Mouse (Mus musculus) stomach, postnatal 0 days (tissue): ENCODE data around the gene Hist1h3g. TPM values are rescaled to one million over a fixed set of nuclear protein-coding genes. Genes with fewer than 3 reads are reported as not detected.

ENCODE experiments used
- ATAC-seq: fragments of 200-750 bp; cut with Nextera tagmentation; 2 replicates; pipeline ENCODE4 v1.8.0; 2017; ENCODE audit not compliant: low FRiP score, low TSS enrichment
- DNase-seq: peaks from one replicate; pipeline ENCODE4 v3.0.0-alpha.2; 2016; ENCODE audit warnings: low spot score
- H3K27ac ChIP-seq: fragments of 300-500 bp; sonication (generic); replicated peaks from 2 replicates; pipeline ENCODE4 v1.5.1; 2014; ENCODE audit warnings: mild to moderate bottlenecking, control low read depth
- H3K27me3 ChIP-seq: fragments of 300-500 bp; sonication (generic); 2 replicates; pipeline ENCODE4 v1.6.1; 2014; ENCODE audit warnings: low read length; ENCODE audit not compliant: control insufficient read depth, insufficient read depth
- H3K36me3 ChIP-seq: fragments of 300-500 bp; sonication (generic); 2 replicates; pipeline ENCODE4 v1.6.1; 2014; ENCODE audit warnings: low read length, mixed read lengths; ENCODE audit not compliant: control insufficient read depth, insufficient read depth
- H3K4me1 ChIP-seq: fragments of 300-500 bp; sonication (generic); replicated peaks from 2 replicates; pipeline ENCODE4 v1.6.1; 2014; ENCODE audit warnings: antibody characterized with exemption; ENCODE audit not compliant: control insufficient read depth, insufficient read depth
- H3K4me2 ChIP-seq: fragments of 300-500 bp; sonication (generic); replicated peaks from 2 replicates; pipeline ENCODE4 v1.6.1; 2014; ENCODE audit warnings: low read depth, mild to moderate bottlenecking, control low read depth, moderate library complexity
- H3K4me3 ChIP-seq: fragments of 300-500 bp; sonication (generic); 2 replicates; pipeline ENCODE4 v1.5.1; 2014; ENCODE audit warnings: low read depth, low read length, control low read depth
- H3K9ac ChIP-seq: fragments of 300-500 bp; sonication (generic); 2 replicates; pipeline ENCODE4 v1.6.1; 2014; ENCODE audit warnings: mild to moderate bottlenecking, low read length, control low read depth, mixed read lengths
- H3K9me3 ChIP-seq: fragments of 300-500 bp; sonication (generic); 2 replicates; pipeline ENCODE4 v1.6.1; 2016; ENCODE audit warnings: low read length; ENCODE audit not compliant: control insufficient read depth
- CTCF ChIP-seq: IDR thresholded peaks from 2 replicates; pipeline ENCODE4 v1.5.1; 2016; ENCODE audit warnings: antibody characterized with exemption, low read depth, mild to moderate bottlenecking, moderate library complexity
- EP300 ChIP-seq: optimal IDR thresholded peaks from 2 replicates; pipeline ENCODE3; 2016; ENCODE audit warnings: antibody characterized with exemption
- WGBS: fragments of 180-500 bp; shearing (Covaris S2); extraction: QIAGEN DNeasy Blood & Tissue Kit; methylation state at CpG from one replicate; pipeline ENCODE4 v1.1.7; 2014; 5-methylcytosine and 5-hydroxymethylcytosine counted together
- polyA plus RNA-seq: library from polyadenylated mRNA; unstranded; fragments of >200 nt; fragmentation: Nextera tagmentation; extraction: Ambion mirVana; gene quantifications from 2 replicates; pipeline ENCODE4 v1.2.1, GENCODE M21; 2015

Hist1h3g gene
- polyA plus RNA-seq, 1 experiment from 2014 or later = 3.4 TPM

DNA sequence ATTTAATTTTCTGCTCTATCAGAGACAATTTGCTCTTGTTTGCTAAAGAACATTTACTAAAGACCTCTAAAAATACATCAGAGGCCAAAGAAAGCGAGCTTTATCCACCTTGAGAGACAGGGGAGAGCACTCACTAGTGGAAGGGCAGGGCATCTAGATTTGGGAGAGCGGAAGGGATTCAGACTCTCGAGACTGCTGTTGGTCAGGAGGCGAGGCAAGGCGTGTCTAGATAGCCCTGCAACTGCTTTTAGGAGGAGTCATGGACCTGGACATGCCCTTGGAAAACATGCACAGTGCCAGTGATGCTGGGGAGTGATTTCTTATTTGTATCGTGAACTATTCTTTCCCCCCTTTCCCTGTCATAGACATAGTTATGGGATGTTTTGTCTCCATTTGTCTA, 39.7 kb upstream of the Hist1h3g start:
- WGBS = 82% methylated on average over 6 of the region's 6 CpGs
- H3K4me3 ChIP-seq = no peak overlapping the region
- H3K9ac ChIP-seq = no peak overlapping the region

DNA sequence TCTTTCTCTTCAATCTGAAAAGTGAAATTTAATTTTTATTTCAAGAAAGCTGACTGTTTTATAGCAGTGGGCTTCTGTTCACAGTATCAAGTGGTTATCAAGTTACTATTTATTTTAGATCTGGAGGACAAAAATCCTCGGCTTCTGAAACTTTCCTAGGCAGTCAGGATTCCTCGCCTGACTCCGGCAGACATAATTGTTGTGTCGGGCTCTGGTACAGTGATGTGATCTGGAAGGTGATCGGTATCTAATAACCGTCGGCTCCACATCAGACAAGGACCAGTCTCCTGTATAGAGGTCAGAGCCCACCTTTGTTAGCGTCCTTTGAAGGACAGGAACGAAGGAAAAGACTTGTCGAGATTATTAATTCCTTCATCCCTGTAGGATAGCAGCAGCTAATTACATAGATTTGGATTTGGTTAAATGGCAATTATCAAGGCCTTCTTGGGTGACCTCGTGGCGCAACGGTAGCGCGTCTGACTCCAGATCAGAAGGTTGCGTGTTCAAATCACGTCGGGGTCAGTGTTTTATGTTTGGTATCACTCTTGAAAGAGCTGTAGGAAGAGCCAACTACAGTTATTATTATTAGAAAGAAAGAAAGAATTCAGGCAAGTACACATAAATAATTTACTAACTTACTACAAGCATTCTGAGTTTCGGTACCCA, 37.4 kb upstream of the Hist1h3g start:
- ATAC-seq (no peak), DNase-seq (no peak)

More for the DNA sequence above, 39.7 kb upstream of the Hist1h3g start:
- Histone ChIP-seq H3K4me2 (no peak overlapping the region), H3K27ac (no peak overlapping the region), H3K4me1 (0 out of 2 replicates have a peak, but pooled peaks cover 2% of the 10 kb centered on the region), H3K9me3 (no peaks in the 10 kb centered on the region), H3K36me3 (no peaks in the 10 kb centered on the region), H3K27me3 (no peaks in the 10 kb centered on the region)
- no peak for DNase-seq
- TF ChIP-seq CTCF (no peak), EP300 (no peak)
- no peak for ATAC-seq

DNA sequence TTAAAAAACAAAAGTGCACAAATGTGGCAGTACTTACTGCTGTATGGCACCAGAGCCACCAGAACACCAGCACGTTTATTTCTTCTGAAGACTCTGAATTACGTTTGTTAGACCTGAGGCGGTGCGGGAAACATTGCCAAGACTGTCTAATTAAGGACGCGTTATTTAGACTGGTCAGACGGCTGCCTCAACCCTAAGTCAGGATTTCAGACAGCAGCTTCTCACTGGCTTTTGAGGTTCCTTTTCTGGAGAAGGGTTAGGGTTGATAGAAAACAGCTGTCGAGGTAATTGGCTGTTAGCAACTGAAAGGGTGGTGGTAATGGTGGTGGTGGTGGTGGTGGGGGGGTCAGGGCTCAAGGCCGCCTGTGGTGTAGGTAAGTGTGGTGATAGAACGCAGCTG, 36.6 kb upstream of the Hist1h3g start:
- no peak for DNase-seq

More for the DNA sequence above, 37.4 kb upstream of the Hist1h3g start:
- no peak for TF ChIP-seq EP300
- no peak for TF ChIP-seq CTCF
- H3K4me2 ChIP-seq = peak overlapping the region; percentile 42
- 0 out of 2 replicates have a peak, but pooled peaks cover 2% of the 10 kb centered on the region for H3K4me1 ChIP-seq
- H3K36me3 ChIP-seq = no peaks in the 10 kb centered on the region
- H3K4me3 ChIP-seq = peak overlapping the region; percentile 22; the same call in 1 of the 2 replicates
- no peak overlapping the region for H3K9ac ChIP-seq
- H3K27me3 ChIP-seq = no peaks in the 10 kb centered on the region
- no peak overlapping the region for H3K27ac ChIP-seq
- 21% methylated on average over 19 of the region's 19 CpGs for WGBS
- H3K9me3 ChIP-seq = no peaks in the 10 kb centered on the region

DNA sequence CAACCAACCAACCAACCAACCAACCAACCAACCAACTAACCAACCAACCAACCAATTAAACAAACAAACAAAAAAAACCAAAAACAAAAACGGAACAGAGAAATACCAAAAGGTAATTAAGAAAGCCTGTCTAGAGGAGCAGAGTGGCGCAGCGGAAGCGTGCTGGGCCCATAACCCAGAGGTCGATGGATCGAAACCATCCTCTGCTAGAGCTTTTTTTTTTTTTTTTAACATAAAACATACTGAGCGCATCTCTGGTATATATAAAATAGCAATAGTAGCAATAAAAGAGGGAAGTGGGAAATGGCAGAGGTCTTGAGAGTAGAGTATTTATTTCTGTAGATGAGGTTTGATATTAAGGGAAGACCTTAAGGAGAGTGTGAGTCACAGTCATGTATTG, 35.3 kb upstream of the Hist1h3g start:
- DNase-seq (no peak), ATAC-seq (no peak)
- Histone ChIP-seq H3K4me3 (no peak overlapping the region), H3K27ac (no peak overlapping the region), H3K4me2 (no peak overlapping the region), H3K27me3 (no peaks in the 10 kb centered on the region), H3K4me1 (0 out of 2 replicates have a peak, but pooled peaks cover 2% of the 10 kb centered on the region), H3K36me3 (no peaks in the 10 kb centered on the region), H3K9ac (no peak overlapping the region), H3K9me3 (no peaks in the 10 kb centered on the region)
- 33% methylated on average over 7 of the region's 7 CpGs for WGBS
- no peak for TF ChIP-seq CTCF
- peak; percentile 21 for TF ChIP-seq EP300

More for the DNA sequence above, 36.6 kb upstream of the Hist1h3g start:
- Histone ChIP-seq H3K36me3 (no peaks in the 10 kb centered on the region), H3K9ac (no peak overlapping the region), H3K9me3 (no peaks in the 10 kb centered on the region), H3K27ac (no peak overlapping the region), H3K4me3 (peak overlapping the region; percentile 22), H3K4me1 (0 out of 2 replicates have a peak, but pooled peaks cover 2% of the 10 kb centered on the region), H3K4me2 (peak overlapping the region; percentile 42), H3K27me3 (no peaks in the 10 kb centered on the region)
- ATAC-seq = no peak
- 5% methylated on average over 10 of the region's 10 CpGs for WGBS
- TF ChIP-seq EP300 (no peak), CTCF (no peak)

DNA sequence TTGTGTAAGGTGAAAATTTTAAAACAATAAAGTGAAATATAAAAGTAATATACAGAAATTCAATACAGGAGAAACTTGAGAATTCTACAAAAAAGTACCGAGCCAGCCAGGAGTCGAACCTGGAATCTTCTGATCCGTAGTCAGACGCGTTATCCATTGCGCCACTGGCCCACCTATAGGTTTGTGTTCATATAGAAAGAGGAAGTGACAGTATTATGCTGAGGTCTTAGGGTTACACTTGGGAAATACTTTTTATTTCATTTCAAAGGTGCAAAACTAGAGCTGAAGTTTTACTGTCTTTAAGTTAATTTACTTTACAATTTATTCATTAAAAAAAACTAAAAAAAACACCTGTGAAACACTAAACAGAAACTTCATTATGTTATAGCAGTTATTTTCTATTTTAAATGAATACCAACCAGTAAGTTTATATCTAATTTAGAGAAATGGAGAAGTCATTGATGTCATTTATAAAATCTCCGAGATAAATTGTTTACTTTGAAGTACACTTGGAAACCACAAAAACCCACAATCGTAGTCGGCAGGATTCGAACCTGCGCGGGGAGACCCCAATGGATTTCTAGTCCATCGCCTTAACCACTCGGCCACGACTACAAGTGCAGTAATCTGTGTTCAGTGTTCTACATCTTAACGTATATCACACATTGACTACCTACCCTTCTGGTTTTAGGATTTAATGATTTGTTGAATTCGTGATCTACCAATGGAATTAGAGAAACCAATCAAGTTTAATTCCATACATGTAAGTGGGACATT, 34.6 kb upstream of the Hist1h3g start:
- no peak for TF ChIP-seq CTCF
- no peak for TF ChIP-seq EP300
- no peaks in the 10 kb centered on the region for H3K9me3 ChIP-seq
- H3K36me3 ChIP-seq = no peaks in the 10 kb centered on the region
- no peaks in the 10 kb centered on the region for H3K27me3 ChIP-seq
- H3K4me1 ChIP-seq = 0 out of 2 replicates have a peak, but pooled peaks cover 2% of the 10 kb centered on the region
- WGBS = 10% methylated on average over 17 of the region's 17 CpGs
- H3K9ac ChIP-seq = no peak overlapping the region
- peak; percentile 49 for DNase-seq
- no peak overlapping the region for H3K27ac ChIP-seq
- peak; percentile 59; the same call in 1 of the 2 replicates for ATAC-seq
- H3K4me2 ChIP-seq = no peak overlapping the region
- no peak overlapping the region for H3K4me3 ChIP-seq

DNA sequence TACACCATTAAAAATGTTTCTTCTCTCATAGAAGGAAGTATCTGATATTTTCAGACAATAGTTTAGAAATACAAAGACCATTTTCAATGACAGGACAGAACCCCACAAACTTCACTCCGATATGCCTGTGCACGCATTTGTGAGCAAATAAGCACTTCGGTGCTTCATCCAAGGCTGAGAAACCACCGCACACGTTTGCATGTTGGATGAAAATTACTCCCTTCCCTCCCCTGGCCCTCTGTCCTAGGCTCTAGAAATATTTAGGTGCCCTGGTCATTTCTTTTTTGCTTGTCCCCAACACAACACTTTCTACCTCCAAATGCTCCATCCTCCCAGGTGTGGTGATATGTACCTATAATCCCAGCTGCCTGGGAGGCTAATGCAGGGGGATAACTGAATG, 33.7 kb upstream of the Hist1h3g start:
- DNase-seq (no peak), ATAC-seq (no peak)
- TF ChIP-seq CTCF (no peak), EP300 (no peak)
- H3K4me1 ChIP-seq = 0 out of 2 replicates have a peak, but pooled peaks cover 2% of the 10 kb centered on the region
- H3K36me3 ChIP-seq = no peaks in the 10 kb centered on the region
- WGBS = 20% methylated on average over 5 of the region's 5 CpGs
- no peak overlapping the region for H3K4me3 ChIP-seq
- no peak overlapping the region for H3K9ac ChIP-seq
- H3K27me3 ChIP-seq = no peaks in the 10 kb centered on the region
- no peaks in the 10 kb centered on the region for H3K9me3 ChIP-seq
- no peak overlapping the region for H3K4me2 ChIP-seq
- no peak overlapping the region for H3K27ac ChIP-seq
